Mouse (Mus musculus) lung, adult 2 months (tissue): ENCODE measurements around the gene Chd2.

ENCODE experiments used
- CTCF ChIP-seq: fragments of 200-500 bp; IDR thresholded peaks from 2 replicates; pipeline ENCODE4 v1.5.1; 2011; ENCODE audit warnings: mild to moderate bottlenecking, low read length, control low read depth; ENCODE audit not compliant: insufficient read depth
- POLR2A ChIP-seq: fragments of 200-500 bp; IDR thresholded peaks from 2 replicates; pipeline ENCODE4 v1.6.1; 2011; ENCODE audit warnings: low read depth, mild to moderate bottlenecking, control low read depth, low read length, borderline replicate concordance; ENCODE audit errors: extremely low read depth

DNA sequence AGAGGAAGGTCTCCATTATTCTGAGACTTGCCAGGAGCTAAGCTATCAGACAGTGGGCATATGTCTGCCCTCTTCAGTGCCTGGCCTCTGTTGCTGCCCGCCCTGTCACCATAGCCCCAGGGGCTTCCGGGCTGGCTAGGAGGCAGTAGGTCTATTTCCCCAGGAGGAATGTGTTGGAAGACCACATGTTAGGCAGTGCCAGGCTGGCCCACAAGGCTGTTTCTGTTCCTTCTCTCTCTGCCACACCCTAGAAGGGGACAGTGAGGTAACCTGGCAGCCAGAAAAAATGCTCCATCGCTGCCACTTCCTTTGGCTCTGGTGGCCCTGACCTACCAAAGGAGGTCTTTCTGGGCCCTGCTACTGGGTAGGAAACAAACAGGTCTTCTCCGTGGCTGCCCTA is 129.6 kb downstream of the Chd2 start:
- no peak for TF ChIP-seq POLR2A
- TF ChIP-seq CTCF, result no peak
